Mouse (Mus musculus): Measurements from ENCODE around the gene Asgr1. TPM values are rescaled to one million over a fixed set of nuclear protein-coding genes. Genes with fewer than 3 reads are reported as not detected.
"Not testable (repeated sequence)": the region's sequence is repeated elsewhere in the genome, so short reads cannot be mapped to it uniquely, and the experiment has no call there.

The Asgr1 gene
- total and polyA plus RNA-seq, 3 experiments: not detected

DNA sequence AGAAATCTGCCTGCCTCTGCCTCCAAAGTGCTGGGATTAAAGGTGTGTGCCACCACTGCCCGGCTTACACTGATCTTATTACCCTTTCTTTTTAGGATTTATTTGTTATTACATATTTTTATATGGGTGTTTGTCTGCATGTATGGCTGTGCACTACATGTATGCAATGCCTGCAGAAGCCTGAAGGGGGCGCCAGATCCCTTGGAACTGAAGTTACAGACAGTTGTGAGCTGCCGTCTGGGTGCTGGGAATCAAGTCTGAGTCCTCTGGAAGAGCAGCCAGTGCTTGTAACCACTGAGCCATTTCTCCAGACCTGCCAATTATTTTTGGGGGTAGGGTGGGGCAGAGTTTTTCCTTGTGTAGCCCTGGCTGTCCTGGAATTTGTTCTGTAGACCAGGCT, 9.2 kb downstream of the Asgr1 start:
- intact Hi-C loops (cut with DNase I): no loop called here
- no peaks in the 10 kb centered on the region for H3K4me1 ChIP-seq (ENCODE audit: control insufficient read depth, insufficient read depth, low read length)
- no peak for DNase-seq
- no peaks in the 10 kb centered on the region for H3K79me2 ChIP-seq (replicated peaks; ENCODE audit: control insufficient read depth, insufficient read depth, low read length)
- TF ChIP-seq POLR2A (IDR thresholded peaks at IDR 0.05; ENCODE audit: insufficient read depth, low read depth, low read length): no peak
- no peak for TF ChIP-seq EP300 (IDR thresholded peaks at IDR 0.05; ENCODE audit: insufficient read depth, low read depth, low read length)
- 0 out of 2 replicates have a peak, but pooled peaks have one; percentile 8 for TF ChIP-seq CTCF (IDR thresholded peaks at IDR 0.05)
- no peaks in the 10 kb centered on the region for H3K36me3 ChIP-seq (ENCODE audit: control insufficient read depth, insufficient read depth, low read length)
- no peak overlapping the region for H3K4me3 ChIP-seq
- H3K9ac ChIP-seq (ENCODE audit: low read depth, low read length): no peak overlapping the region
- 70% methylated on average over 3 of the region's 3 CpGs for WGBS
- no peaks in the 10 kb centered on the region for H3K27me3 ChIP-seq (ENCODE audit: control insufficient read depth, insufficient read depth, low read length)
- no peak overlapping the region for H3K27ac ChIP-seq

DNA sequence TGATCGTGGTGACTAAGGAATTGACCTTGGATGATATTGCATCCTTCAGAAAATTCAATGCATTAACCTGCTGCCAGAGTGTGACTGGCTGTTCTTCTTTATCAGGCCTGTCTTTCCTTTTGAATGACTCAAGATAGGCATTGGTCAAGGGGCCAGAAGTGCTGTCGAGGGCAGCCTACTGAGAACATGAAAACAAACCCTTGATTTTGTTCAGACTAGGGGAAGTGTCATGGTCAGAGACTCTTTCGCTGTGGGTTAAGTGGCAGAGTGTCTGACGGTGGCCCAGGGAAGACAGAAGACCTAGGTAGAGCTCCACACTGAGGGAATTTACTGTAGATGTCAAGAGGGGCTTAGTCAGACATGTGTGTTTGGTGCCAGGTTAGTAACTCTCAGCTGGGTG, 12.8 kb downstream of the Asgr1 start:
- Histone ChIP-seq H3K4me3 (no peak overlapping the region), H3K9ac (ENCODE audit: low read depth, low read length) (no peak overlapping the region), H3K27me3 (ENCODE audit: control insufficient read depth, insufficient read depth, low read length) (no peaks in the 10 kb centered on the region), H3K36me3 (ENCODE audit: control insufficient read depth, insufficient read depth, low read length) (no peaks in the 10 kb centered on the region), H3K4me1 (ENCODE audit: control insufficient read depth, insufficient read depth, low read length) (no peaks in the 10 kb centered on the region), H3K27ac (no peak overlapping the region), H3K79me2 (replicated peaks; ENCODE audit: control insufficient read depth, insufficient read depth, low read length) (no peaks in the 10 kb centered on the region)
- no peak for DNase-seq
- TF ChIP-seq CTCF (IDR thresholded peaks at IDR 0.05) (no peak), EP300 (IDR thresholded peaks at IDR 0.05; ENCODE audit: insufficient read depth, low read depth, low read length) (no peak), POLR2A (IDR thresholded peaks at IDR 0.05; ENCODE audit: insufficient read depth, low read depth, low read length) (no peak)
- intact Hi-C loops (cut with DNase I): no loop called here
- WGBS: 38% methylated on average over 4 of the region's 4 CpGs

DNA sequence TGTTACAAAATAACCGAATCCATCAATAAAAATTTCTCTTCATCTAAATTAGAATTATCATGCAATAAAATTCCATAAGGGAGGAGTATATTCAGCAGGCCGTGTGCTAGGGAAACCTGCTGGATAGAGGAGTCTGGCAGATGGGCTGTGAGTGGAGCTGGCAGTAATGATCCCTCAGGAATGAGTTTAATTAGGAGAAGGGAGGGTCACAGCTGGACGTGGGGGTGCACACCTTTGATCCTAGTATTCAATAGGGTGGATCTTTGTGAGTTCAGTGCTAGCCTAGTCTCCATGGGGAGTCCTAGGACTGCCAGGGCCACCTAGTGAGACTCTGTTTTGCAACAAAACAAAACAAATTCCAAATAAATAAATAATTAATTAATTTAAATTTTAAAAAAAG, 14.4 kb downstream of the Asgr1 start:
- Histone ChIP-seq H3K9ac (ENCODE audit: low read depth, low read length) (no peak overlapping the region), H3K4me1 (ENCODE audit: control insufficient read depth, insufficient read depth, low read length) (no peaks in the 10 kb centered on the region), H3K27ac (no peak overlapping the region), H3K79me2 (replicated peaks; ENCODE audit: control insufficient read depth, insufficient read depth, low read length) (no peaks in the 10 kb centered on the region), H3K27me3 (ENCODE audit: control insufficient read depth, insufficient read depth, low read length) (no peaks in the 10 kb centered on the region), H3K36me3 (ENCODE audit: control insufficient read depth, insufficient read depth, low read length) (no peaks in the 10 kb centered on the region), H3K4me3 (no peak overlapping the region)
- 62% methylated on average over 3 of the region's 3 CpGs for WGBS
- intact Hi-C loops (cut with DNase I): no loop called here
- DNase-seq: no peak
- TF ChIP-seq POLR2A (IDR thresholded peaks at IDR 0.05; ENCODE audit: insufficient read depth, low read depth, low read length) (no peak), EP300 (IDR thresholded peaks at IDR 0.05; ENCODE audit: insufficient read depth, low read depth, low read length) (no peak), CTCF (IDR thresholded peaks at IDR 0.05) (no peak)

DNA sequence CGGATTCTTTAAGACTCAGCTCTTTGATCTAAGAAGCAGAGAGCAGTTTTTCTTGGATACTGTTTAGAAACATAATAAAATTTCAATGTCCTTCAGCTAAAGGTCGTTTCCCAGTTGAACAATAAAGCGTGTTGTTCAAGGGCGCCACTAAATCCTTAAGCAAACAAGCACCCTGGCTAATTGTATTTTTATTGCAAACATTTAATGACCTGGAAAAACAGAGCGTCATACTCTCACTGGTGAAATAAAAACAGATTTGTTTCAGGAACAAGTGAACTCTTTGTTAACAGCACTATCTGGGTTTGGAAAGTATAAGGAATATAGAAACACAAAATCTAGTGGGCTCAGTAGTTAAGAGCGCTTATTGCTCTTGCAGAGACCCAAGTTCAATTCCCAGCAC, 16.2 kb downstream of the Asgr1 start:
- intact Hi-C loops (cut with DNase I): no loop called here
- no peak for TF ChIP-seq EP300 (IDR thresholded peaks at IDR 0.05; ENCODE audit: insufficient read depth, low read depth, low read length)
- Histone ChIP-seq H3K36me3 (ENCODE audit: control insufficient read depth, insufficient read depth, low read length) (no peaks in the 10 kb centered on the region), H3K27me3 (ENCODE audit: control insufficient read depth, insufficient read depth, low read length) (no peaks in the 10 kb centered on the region), H3K79me2 (replicated peaks; ENCODE audit: control insufficient read depth, insufficient read depth, low read length) (no peaks in the 10 kb centered on the region), H3K4me3 (no peak overlapping the region), H3K27ac (no peak overlapping the region), H3K9ac (ENCODE audit: low read depth, low read length) (no peak overlapping the region), H3K4me1 (ENCODE audit: control insufficient read depth, insufficient read depth, low read length) (peaks cover 1% of the 10 kb centered on the region)
- DNase-seq: no peak
- WGBS: 70% methylated on average over 6 of the region's 6 CpGs

DNA sequence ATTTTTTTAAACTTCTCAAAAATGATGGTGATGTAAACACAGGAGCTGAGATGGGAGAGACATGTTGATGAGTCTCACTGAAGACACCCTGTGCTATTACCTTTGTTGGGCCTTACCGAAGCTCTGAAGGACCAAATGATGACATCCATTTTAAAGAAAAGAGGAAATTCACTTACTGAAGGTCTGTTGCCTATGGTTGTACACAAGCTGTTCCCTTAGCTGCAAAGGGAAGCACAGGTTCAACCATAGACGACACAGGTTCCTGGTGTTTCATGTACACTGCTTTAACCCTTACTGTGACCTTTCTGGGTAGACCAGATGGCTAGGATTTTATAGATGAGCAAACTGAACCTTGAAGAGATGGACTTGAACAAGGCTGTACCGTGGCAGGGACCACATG, 16.7 kb downstream of the Asgr1 start:
- H3K9ac ChIP-seq (ENCODE audit: low read depth, low read length); DNase-seq; intact Hi-C loops (cut with DNase I); H3K79me2 ChIP-seq (replicated peaks; ENCODE audit: control insufficient read depth, insufficient read depth, low read length); H3K36me3 ChIP-seq (ENCODE audit: control insufficient read depth, insufficient read depth, low read length); H3K27ac ChIP-seq; H3K4me1 ChIP-seq (ENCODE audit: control insufficient read depth, insufficient read depth, low read length); H3K27me3 ChIP-seq (ENCODE audit: control insufficient read depth, insufficient read depth, low read length); H3K4me3 ChIP-seq: not testable (repeated sequence)
- 68% methylated on average over 3 of the region's 3 CpGs for WGBS

DNA sequence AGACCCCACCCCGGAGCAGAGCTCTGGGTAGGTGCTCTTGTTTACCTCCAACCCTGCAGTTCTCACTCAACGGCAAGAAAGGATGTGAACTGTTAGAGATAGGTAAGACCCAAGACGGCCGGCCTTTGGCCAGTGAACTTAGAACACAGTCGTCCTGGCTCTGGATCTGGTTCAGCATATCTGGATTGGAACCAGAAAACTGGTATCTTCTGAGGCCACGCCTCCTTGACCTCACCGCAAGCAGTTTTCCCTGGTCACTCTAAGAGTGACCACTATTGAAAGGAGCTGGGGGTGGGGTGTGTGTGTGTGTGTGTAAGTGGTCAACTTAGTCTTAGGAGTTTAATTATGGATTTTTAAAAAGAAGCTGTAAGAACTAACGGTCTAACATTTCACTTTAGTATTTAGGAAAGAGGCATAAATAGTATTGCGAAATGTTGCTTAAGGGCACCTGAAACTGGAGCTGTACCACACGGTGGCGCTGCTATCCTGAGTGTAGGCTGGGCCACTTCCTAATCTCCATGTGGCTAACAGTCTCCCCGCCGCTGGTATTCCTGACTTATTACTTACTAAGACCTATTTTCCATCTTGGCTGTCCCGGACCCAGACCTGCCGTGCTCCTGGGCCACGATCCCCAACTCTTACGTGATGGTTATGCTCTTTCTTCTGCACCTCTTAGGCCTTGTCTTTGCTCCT, 20.6 kb downstream of the Asgr1 start:
- Histone ChIP-seq H3K27ac (no peak overlapping the region), H3K79me2 (replicated peaks; ENCODE audit: control insufficient read depth, insufficient read depth, low read length) (no peaks in the 10 kb centered on the region), H3K36me3 (ENCODE audit: control insufficient read depth, insufficient read depth, low read length) (no peaks in the 10 kb centered on the region), H3K9ac (ENCODE audit: low read depth, low read length) (no peak overlapping the region), H3K27me3 (ENCODE audit: control insufficient read depth, insufficient read depth, low read length) (no peaks in the 10 kb centered on the region), H3K4me3 (no peak overlapping the region), H3K4me1 (ENCODE audit: control insufficient read depth, insufficient read depth, low read length) (peaks cover 1% of the 10 kb centered on the region)
- WGBS: 30% methylated on average over 17 of the region's 17 CpGs
- peak; percentile 74 to 85 for DNase-seq
- intact Hi-C loops (cut with DNase I): loop anchor here (1.0 kb wide), 1 partner anchor 138 kb away; the partner anchor contains the start of gene Slc16a11
- TF ChIP-seq POLR2A (IDR thresholded peaks at IDR 0.05; ENCODE audit: insufficient read depth, low read depth, low read length) (no peak), EP300 (IDR thresholded peaks at IDR 0.05; ENCODE audit: insufficient read depth, low read depth, low read length) (peak; percentile 84; the same call in 1 of the 2 replicates), CTCF (IDR thresholded peaks at IDR 0.05) (peak; percentile 87)

Data from heart, adult 2 months (tissue).